Mouse (Mus musculus): ENCODE results near the gene Atrnl1. TPM values are rescaled to one million over a fixed set of nuclear protein-coding genes. Genes with fewer than 3 reads are reported as not detected.

The Atrnl1 gene
- polyA plus RNA-seq, 1 experiment from 2014 or later: 5.1 TPM

DNA sequence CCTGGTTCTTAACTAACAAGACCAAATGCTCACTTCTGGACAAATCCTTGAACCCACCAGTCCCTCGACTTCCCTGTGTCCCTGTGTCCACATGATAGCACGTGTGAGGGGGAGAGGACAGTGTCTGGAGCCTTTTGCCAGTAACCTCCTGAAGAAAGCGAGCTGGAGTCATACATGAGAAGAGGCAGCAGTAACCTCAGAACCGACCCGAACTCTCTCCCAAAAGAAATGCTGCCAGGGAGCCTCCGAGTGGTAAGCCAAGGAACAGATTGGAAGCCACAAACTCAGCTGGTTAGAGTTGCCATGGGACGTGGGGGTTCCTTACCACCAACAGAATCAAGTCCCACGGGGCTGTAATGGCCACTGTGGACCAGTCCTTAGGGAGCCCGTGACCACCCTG lies 509.8 kb downstream of the Atrnl1 start:
- no peaks in the 10 kb centered on the region for H3K27me3 ChIP-seq (replicated peaks)
- H3K4me2 ChIP-seq: no peak overlapping the region
- peaks cover 18% of the 10 kb centered on the region for H3K4me1 ChIP-seq (replicated peaks)
- ATAC-seq (ENCODE audit: insufficient number of reproducible peaks, low FRiP score): no peak
- no peak overlapping the region for H3K27ac ChIP-seq (ENCODE audit: poor library complexity, severe bottlenecking)
- H3K9me3 ChIP-seq (replicated peaks): no peaks in the 10 kb centered on the region
- H3K4me3 ChIP-seq: no peak overlapping the region
- 81% methylated on average over 9 of the region's 9 CpGs for WGBS
- H3K9ac ChIP-seq: no peak overlapping the region
- no peaks in the 10 kb centered on the region for H3K36me3 ChIP-seq

DNA sequence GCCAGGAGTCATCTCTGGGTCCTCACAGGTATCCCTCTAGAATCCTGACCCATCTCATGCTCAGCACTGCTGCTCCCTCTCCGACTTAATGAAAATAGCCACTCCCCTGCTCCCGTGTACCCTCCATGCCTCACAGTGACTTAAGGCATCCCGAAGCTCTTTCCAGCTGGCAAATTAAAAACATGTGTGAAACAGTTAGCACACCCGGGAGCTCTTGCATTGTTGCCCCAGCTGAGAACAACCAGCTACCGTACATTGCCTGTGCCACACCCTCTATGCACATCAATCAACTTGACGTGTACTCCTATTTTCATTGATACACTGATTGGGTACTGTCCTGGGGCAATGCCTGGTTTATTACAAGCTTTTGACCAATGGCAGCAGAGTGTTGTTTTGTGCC lies 510.8 kb downstream of the Atrnl1 start:
- no peaks in the 10 kb centered on the region for H3K36me3 ChIP-seq
- no peak overlapping the region for H3K4me2 ChIP-seq
- no peak for ATAC-seq (ENCODE audit: insufficient number of reproducible peaks, low FRiP score)
- no peaks in the 10 kb centered on the region for H3K9me3 ChIP-seq (replicated peaks)
- no peaks in the 10 kb centered on the region for H3K27me3 ChIP-seq (replicated peaks)
- no peak overlapping the region for H3K27ac ChIP-seq (ENCODE audit: poor library complexity, severe bottlenecking)
- H3K9ac ChIP-seq: no peak overlapping the region
- H3K4me1 ChIP-seq (replicated peaks): peaks cover 18% of the 10 kb centered on the region
- 62% methylated on average over 6 of the region's 6 CpGs for WGBS
- H3K4me3 ChIP-seq: no peak overlapping the region

DNA sequence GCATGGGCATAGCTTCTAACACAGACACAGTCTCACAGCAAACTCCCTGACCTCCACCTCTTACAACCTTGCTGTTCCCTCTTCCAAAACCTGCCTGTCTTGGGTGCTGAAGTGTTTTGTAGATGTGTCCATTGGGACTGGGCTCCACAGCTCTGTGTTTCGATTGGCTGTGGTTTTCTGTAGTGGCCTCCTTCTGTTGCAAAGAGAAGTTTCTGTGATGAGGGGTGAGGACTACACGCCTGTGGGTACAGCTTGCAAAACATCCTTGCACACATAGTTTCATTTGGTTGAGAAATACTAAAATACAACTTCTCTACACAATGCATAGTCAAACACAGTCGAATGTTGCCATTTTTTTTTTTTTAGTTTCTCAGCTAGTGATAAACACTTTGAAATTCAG lies 512.8 kb downstream of the Atrnl1 start:
- H3K4me1 ChIP-seq (replicated peaks): peaks cover 18% of the 10 kb centered on the region
- H3K36me3 ChIP-seq: no peaks in the 10 kb centered on the region
- no peaks in the 10 kb centered on the region for H3K27me3 ChIP-seq (replicated peaks)
- no peak overlapping the region for H3K4me3 ChIP-seq
- no peak overlapping the region for H3K27ac ChIP-seq (ENCODE audit: poor library complexity, severe bottlenecking)
- no peak for ATAC-seq (ENCODE audit: insufficient number of reproducible peaks, low FRiP score)
- H3K4me2 ChIP-seq: no peak overlapping the region
- H3K9ac ChIP-seq: no peak overlapping the region
- WGBS: 84% methylated on average over 3 of the region's 3 CpGs
- no peaks in the 10 kb centered on the region for H3K9me3 ChIP-seq (replicated peaks)

DNA sequence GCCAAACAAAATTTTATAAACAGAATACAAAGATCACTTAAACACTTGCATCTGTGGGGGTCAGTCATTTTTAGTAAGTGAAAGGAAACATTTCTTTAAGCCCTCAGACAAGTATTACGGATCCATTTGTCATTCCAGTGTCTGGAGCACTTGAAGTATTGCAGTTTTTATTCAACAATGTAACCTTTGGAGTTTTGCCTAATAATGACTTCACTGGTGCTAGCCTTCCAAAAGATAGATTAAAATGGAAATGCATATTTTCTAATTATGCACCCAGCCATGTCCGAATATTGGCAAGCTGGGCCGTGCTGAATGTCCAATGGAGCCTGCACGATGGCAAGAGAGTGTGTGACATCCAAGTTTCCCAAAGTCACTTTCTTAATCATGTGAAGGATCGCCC lies 513.7 kb downstream of the Atrnl1 start:
- WGBS: 80% methylated on average over 5 of the region's 5 CpGs
- Histone ChIP-seq H3K9ac (no peak overlapping the region), H3K4me1 (replicated peaks) (peaks cover 14% of the 10 kb centered on the region), H3K36me3 (no peaks in the 10 kb centered on the region), H3K27me3 (replicated peaks) (no peaks in the 10 kb centered on the region), H3K4me2 (no peak overlapping the region), H3K9me3 (replicated peaks) (0 out of 2 replicates have a peak, but pooled peaks cover under 1% of the 10 kb centered on the region), H3K4me3 (no peak overlapping the region), H3K27ac (ENCODE audit: poor library complexity, severe bottlenecking) (no peak overlapping the region)
- no peak for ATAC-seq (ENCODE audit: insufficient number of reproducible peaks, low FRiP score)

DNA sequence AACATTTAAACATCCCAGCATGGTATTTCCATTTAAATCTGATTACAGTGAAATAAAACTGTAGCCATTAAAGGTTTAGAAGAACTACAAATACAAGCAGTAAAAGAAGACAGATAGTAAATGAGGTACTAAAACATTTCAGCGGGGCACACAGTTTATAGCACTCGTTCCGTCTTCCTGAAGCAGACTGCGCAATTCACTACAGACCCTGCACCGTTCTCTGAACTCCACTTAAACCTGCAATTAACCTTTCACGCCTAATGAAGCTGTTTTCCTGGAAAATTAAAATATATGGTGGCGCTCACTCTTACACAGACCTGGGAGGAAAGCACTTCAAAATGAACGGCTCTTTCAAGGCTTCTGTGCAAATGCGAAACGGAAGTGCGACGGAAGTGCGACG lies 514.2 kb downstream of the Atrnl1 start:
- no peak overlapping the region for H3K27ac ChIP-seq (ENCODE audit: poor library complexity, severe bottlenecking)
- 90% methylated on average over 14 of the region's 14 CpGs for WGBS
- no peak overlapping the region for H3K4me2 ChIP-seq
- no peak overlapping the region for H3K4me3 ChIP-seq
- 0 out of 2 replicates have a peak, but pooled peaks cover 5% of the 10 kb centered on the region for H3K9me3 ChIP-seq (replicated peaks)
- H3K4me1 ChIP-seq (replicated peaks): peaks cover 10% of the 10 kb centered on the region; the same call in 1 of the 2 replicates
- H3K9ac ChIP-seq: no peak overlapping the region
- no peaks in the 10 kb centered on the region for H3K36me3 ChIP-seq
- H3K27me3 ChIP-seq (replicated peaks): no peaks in the 10 kb centered on the region
- ATAC-seq (ENCODE audit: insufficient number of reproducible peaks, low FRiP score): no peak

DNA sequence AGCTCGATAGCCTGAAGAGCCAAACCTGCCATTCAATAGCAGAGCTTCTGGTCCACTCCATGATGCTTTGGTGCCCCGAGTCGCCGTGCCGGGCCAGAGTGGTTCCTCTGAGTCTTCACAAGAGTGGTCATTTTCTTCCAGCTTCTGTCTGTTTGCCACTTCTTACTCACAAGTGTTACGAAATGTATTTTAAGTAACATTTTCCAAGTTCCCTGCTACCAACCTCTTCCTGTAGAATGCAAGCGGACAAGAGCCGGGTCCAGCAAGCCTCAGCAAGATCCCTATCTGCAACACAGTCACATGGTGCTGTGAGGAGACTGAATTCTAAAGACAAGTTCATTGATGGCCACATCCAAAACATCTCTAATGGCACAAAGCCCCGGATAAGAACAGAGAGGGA lies 521.1 kb downstream of the Atrnl1 start:
- 0 out of 2 replicates have a peak, but pooled peaks cover 5% of the 10 kb centered on the region for H3K9me3 ChIP-seq (replicated peaks)
- H3K4me3 ChIP-seq: no peak overlapping the region
- no peak overlapping the region for H3K4me2 ChIP-seq
- no peak for ATAC-seq (ENCODE audit: insufficient number of reproducible peaks, low FRiP score)
- WGBS: 77% methylated on average over 9 of the region's 9 CpGs
- no peak overlapping the region for H3K9ac ChIP-seq
- no peak overlapping the region for H3K27ac ChIP-seq (ENCODE audit: poor library complexity, severe bottlenecking)
- no peaks in the 10 kb centered on the region for H3K27me3 ChIP-seq (replicated peaks)
- H3K4me1 ChIP-seq (replicated peaks): no peaks in the 10 kb centered on the region
- no peaks in the 10 kb centered on the region for H3K36me3 ChIP-seq

DNA sequence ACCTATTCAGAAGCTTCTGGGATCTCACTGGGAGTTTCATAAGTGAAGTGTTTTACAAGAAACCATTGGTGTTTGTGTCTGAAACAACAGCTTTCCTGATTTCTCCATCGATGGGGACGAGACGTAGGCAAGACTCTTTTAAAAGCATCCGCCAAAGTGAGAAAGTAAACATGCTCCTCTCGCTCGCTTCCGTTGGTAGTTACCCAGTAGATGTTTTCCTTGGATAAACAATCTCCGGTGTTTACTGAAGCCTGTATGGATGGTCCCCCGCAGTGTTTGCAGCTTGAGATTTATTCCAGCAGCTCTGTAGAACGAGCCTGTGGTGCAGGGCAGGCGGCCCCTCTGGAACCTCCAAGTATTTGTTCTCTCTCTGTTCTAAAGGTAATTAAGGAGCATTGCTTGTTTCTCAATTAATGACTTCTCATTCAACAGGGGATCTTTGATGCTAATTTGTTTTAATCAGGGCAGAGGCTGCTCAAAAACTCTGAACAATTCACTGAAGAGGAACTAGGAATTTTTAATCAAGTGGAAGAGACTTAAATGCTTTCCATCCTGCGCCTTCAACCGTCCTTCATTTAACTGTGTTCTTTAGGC lies 529.5 kb downstream of the Atrnl1 start:
- Histone ChIP-seq H3K9me3 (replicated peaks) (no peaks in the 10 kb centered on the region), H3K27ac (ENCODE audit: poor library complexity, severe bottlenecking) (no peak overlapping the region), H3K9ac (no peak overlapping the region), H3K4me1 (replicated peaks) (peaks cover 10% of the 10 kb centered on the region), H3K27me3 (replicated peaks) (no peaks in the 10 kb centered on the region), H3K4me2 (no peak overlapping the region), H3K4me3 (no peak overlapping the region), H3K36me3 (no peaks in the 10 kb centered on the region)
- ATAC-seq (ENCODE audit: insufficient number of reproducible peaks, low FRiP score): no peak
- WGBS: 46% methylated on average over 13 of the region's 13 CpGs

DNA sequence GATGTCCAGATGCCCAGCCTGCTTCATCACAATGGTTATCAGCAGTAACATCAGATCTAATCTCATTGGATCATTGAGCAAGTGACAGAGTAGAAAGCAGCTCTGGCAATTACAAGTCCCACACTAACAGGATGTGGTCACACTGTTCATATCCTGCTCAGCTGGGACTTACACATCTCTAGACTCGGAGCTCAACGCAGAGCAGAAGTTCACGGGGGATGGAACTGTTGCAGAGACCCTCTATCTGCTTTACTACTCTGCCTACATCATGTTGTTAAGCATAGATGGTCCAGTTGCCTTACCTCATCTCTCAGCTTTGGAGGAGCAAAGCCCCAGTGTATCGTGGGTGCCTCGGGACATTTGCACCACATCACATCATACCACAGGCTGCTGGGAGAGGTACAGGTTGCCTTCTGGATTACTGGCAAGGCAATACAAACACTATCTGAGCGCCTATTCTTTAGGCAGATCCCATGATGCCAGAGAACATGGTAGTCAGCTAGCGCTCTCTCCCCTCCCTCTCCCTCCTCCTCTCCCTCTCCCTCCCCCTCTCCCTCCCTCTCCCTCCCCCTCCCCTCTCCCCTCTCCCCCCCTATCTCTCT lies 533.1 kb downstream of the Atrnl1 start:
- Histone ChIP-seq H3K27ac (ENCODE audit: poor library complexity, severe bottlenecking) (no peak overlapping the region), H3K27me3 (replicated peaks) (peaks cover 15% of the 10 kb centered on the region), H3K4me1 (replicated peaks) (peaks cover 20% of the 10 kb centered on the region), H3K9me3 (replicated peaks) (no peaks in the 10 kb centered on the region), H3K4me2 (no peak overlapping the region), H3K4me3 (no peak overlapping the region), H3K9ac (no peak overlapping the region), H3K36me3 (no peaks in the 10 kb centered on the region)
- no peak for ATAC-seq (ENCODE audit: insufficient number of reproducible peaks, low FRiP score)
- 78% methylated on average over 7 of the region's 7 CpGs for WGBS

DNA sequence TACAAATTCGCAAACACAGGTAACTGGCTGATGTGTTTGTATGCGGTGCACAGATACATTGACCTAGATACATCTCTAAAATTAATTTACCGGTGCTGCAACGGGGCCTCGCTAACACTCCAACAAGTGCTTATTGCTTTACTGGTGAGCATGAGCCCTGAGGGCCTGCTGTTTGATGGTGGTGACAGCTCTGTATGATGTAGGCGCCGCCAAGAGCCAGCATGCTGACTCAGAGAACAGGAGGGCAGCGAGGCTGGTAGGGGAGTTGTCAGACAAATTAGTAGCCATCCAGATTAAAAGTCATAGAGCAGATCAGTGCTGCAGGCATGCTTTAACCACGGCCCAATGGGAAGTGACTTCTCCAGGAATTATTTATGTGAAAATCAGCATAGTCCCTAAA lies 534.7 kb downstream of the Atrnl1 start:
- no peak overlapping the region for H3K4me2 ChIP-seq
- WGBS: 31% methylated on average over 9 of the region's 9 CpGs

DNA sequence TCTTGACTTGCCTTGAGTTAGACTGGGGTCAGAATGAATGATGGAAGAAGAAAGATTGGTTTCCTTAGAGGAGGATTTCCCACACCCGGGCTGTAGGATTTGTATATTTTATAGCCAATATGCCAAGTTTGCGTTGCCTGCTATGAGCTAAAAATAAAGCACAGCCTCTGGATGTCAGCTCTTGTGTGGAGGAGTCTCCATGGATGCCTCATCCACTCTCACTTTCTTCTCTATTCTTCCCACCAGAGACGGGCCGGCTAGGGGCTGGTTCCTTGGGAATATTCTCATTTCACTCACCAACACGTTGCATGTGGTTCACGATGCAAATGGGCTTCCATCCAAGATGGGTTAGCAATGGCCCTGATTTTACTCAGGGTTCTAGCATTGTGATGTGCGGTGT lies 540.4 kb downstream of the Atrnl1 start:
- no peak overlapping the region for H3K9ac ChIP-seq
- 87% methylated on average over 7 of the region's 7 CpGs for WGBS
- peaks cover 26% of the 10 kb centered on the region for H3K27me3 ChIP-seq (replicated peaks)

More for the DNA sequence above, 534.7 kb downstream of the Atrnl1 start:
- peaks cover 20% of the 10 kb centered on the region for H3K4me1 ChIP-seq (replicated peaks)
- H3K4me3 ChIP-seq: no peak overlapping the region
- H3K36me3 ChIP-seq: no peaks in the 10 kb centered on the region
- ATAC-seq (ENCODE audit: insufficient number of reproducible peaks, low FRiP score): no peak
- H3K9ac ChIP-seq: no peak overlapping the region
- H3K27me3 ChIP-seq (replicated peaks): peaks cover 22% of the 10 kb centered on the region
- no peak overlapping the region for H3K27ac ChIP-seq (ENCODE audit: poor library complexity, severe bottlenecking)
- no peaks in the 10 kb centered on the region for H3K9me3 ChIP-seq (replicated peaks)

DNA sequence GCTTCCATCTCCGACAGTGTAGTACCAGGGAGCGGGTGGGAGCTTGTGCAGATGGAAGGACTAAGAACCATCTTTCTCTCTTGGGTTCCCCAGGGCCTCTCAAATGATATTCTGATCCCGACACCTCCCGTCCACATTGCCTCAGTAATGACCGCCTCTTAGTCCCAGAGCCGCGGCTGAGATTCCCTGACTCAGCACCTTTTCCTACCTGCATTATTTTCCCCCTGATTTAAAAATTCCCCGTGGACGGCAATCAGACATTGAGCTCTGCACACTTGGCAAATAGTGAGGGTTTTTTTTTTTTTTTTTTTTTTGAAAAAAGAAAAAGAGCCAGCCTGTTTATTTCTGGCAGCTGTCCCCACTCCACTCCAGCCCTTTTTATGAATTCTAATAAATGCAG lies 550.7 kb downstream of the Atrnl1 start:
- Histone ChIP-seq H3K27ac (ENCODE audit: poor library complexity, severe bottlenecking) (no peak overlapping the region), H3K36me3 (no peaks in the 10 kb centered on the region), H3K9me3 (replicated peaks) (peaks cover 6% of the 10 kb centered on the region; the same call in 1 of the 2 replicates), H3K4me1 (replicated peaks) (0 out of 2 replicates have a peak, but pooled peaks cover 3% of the 10 kb centered on the region), H3K4me3 (no peak overlapping the region), H3K27me3 (replicated peaks) (peaks cover 34% of the 10 kb centered on the region), H3K9ac (no peak overlapping the region), H3K4me2 (no peak overlapping the region)
- no peak for ATAC-seq (ENCODE audit: insufficient number of reproducible peaks, low FRiP score)
- 90% methylated on average over 9 of the region's 9 CpGs for WGBS

More for the DNA sequence above, 540.4 kb downstream of the Atrnl1 start:
- Histone ChIP-seq H3K9me3 (replicated peaks) (no peaks in the 10 kb centered on the region), H3K4me3 (no peak overlapping the region), H3K4me2 (no peak overlapping the region), H3K27ac (ENCODE audit: poor library complexity, severe bottlenecking) (no peak overlapping the region), H3K36me3 (no peaks in the 10 kb centered on the region), H3K4me1 (replicated peaks) (0 out of 2 replicates have a peak, but pooled peaks cover 4% of the 10 kb centered on the region)
- ATAC-seq (ENCODE audit: insufficient number of reproducible peaks, low FRiP score): no peak
